Mouse (Mus musculus): ENCODE measurements around the gene Slc1a1. TPM values are rescaled to one million over a fixed set of nuclear protein-coding genes. Genes with fewer than 3 reads are reported as not detected.

Gene Slc1a1
- polyA plus RNA-seq, 1 experiment from 2014 or later = 0.41 TPM

- ATAC-seq (replicated peaks; ENCODE audit: low FRiP score, low TSS enrichment, low read depth) (no peak), DNase-seq (ENCODE audit: low spot score) (no peak)
- Histone ChIP-seq H3K4me2 (ENCODE audit: low read length) (no peak overlapping the region), H3K4me1 (replicated peaks; ENCODE audit: control insufficient read depth, insufficient read depth, low read length) (no peaks in the 10 kb centered on the region), H3K36me3 (ENCODE audit: control insufficient read depth, insufficient read depth, low read length) (no peaks in the 10 kb centered on the region), H3K27ac (ENCODE audit: low read depth) (no peak overlapping the region), H3K9ac (ENCODE audit: low read length) (no peak overlapping the region), H3K9me3 (ENCODE audit: control insufficient read depth, low read length) (no peaks in the 10 kb centered on the region), H3K27me3 (replicated peaks; ENCODE audit: control insufficient read depth, insufficient read depth, low read length) (no peaks in the 10 kb centered on the region), H3K4me3 (ENCODE audit: low read depth, low read length) (no peak overlapping the region)
- 90% methylated on average over 11 of the region's 11 CpGs for WGBS
Observed at GRCm38 (mm10) chr19:28806821-28807496, 27.9 kb upstream of the Slc1a1 start.

- Histone ChIP-seq H3K9me3 (ENCODE audit: control insufficient read depth, low read length) (no peaks in the 10 kb centered on the region), H3K4me2 (ENCODE audit: low read length) (no peak overlapping the region), H3K4me3 (ENCODE audit: low read depth, low read length) (no peak overlapping the region), H3K36me3 (ENCODE audit: control insufficient read depth, insufficient read depth, low read length) (no peaks in the 10 kb centered on the region), H3K27ac (ENCODE audit: low read depth) (no peak overlapping the region), H3K27me3 (replicated peaks; ENCODE audit: control insufficient read depth, insufficient read depth, low read length) (no peaks in the 10 kb centered on the region), H3K4me1 (replicated peaks; ENCODE audit: control insufficient read depth, insufficient read depth, low read length) (no peaks in the 10 kb centered on the region), H3K9ac (ENCODE audit: low read length) (no peak overlapping the region)
- ATAC-seq (replicated peaks; ENCODE audit: low FRiP score, low TSS enrichment, low read depth) = no peak
- no peak for DNase-seq (ENCODE audit: low spot score)
- 70% methylated on average over 2 of the region's 2 CpGs for WGBS
Observed at GRCm38 (mm10) chr19:28807497-28807871, 27.4 kb upstream of the Slc1a1 start.

DNA sequence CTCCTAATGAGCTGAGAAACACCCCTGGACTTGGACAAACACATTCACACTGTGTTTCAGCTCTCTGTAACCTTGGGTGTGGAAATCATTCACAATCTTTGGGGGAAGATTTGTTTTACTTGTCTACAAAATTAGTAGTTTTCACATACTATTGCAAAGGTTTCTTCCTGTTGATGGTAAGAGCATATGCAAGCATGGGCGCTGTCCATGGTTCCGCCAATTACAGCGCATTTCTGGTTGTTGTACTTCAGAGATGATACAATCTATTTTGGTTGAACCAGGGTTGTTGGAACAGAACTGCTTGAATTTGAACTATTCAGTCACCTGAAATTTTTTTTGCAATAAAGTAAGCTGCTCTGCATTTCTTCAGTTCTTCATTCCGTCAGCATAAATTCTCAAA, 16.6 kb upstream of the Slc1a1 start:
- no peaks in the 10 kb centered on the region for H3K27me3 ChIP-seq (replicated peaks; ENCODE audit: control insufficient read depth, insufficient read depth, low read length)
- WGBS = 73% methylated on average over 4 of the region's 4 CpGs
- no peak overlapping the region for H3K27ac ChIP-seq (ENCODE audit: low read depth)
- H3K36me3 ChIP-seq (ENCODE audit: control insufficient read depth, insufficient read depth, low read length) = no peaks in the 10 kb centered on the region
- DNase-seq (ENCODE audit: low spot score) (peak; percentile 75), ATAC-seq (replicated peaks; ENCODE audit: low FRiP score, low TSS enrichment, low read depth) (no peak)
- no peaks in the 10 kb centered on the region for H3K4me1 ChIP-seq (replicated peaks; ENCODE audit: control insufficient read depth, insufficient read depth, low read length)
- no peak overlapping the region for H3K9ac ChIP-seq (ENCODE audit: low read length)
- H3K4me2 ChIP-seq (ENCODE audit: low read length) = no peak overlapping the region
- no peak overlapping the region for H3K4me3 ChIP-seq (ENCODE audit: low read depth, low read length)
- H3K9me3 ChIP-seq (ENCODE audit: control insufficient read depth, low read length) = no peaks in the 10 kb centered on the region

GRCm38 (mm10) chr19:28827697-28828328, 7.0 kb upstream of the Slc1a1 start:
- 43% methylated on average over 15 of the region's 15 CpGs for WGBS
- no peak for ATAC-seq (replicated peaks; ENCODE audit: low FRiP score, low TSS enrichment, low read depth)

GRCm38 (mm10) chr19:28831324-28831723, 3.5 kb upstream of the Slc1a1 start:
- H3K9ac ChIP-seq (ENCODE audit: low read length) = no peak overlapping the region
- H3K9me3 ChIP-seq (ENCODE audit: control insufficient read depth, low read length) = no peaks in the 10 kb centered on the region
- no peaks in the 10 kb centered on the region for H3K36me3 ChIP-seq (ENCODE audit: control insufficient read depth, insufficient read depth, low read length)
- DNase-seq (ENCODE audit: low spot score) (no peak), ATAC-seq (replicated peaks; ENCODE audit: low FRiP score, low TSS enrichment, low read depth) (no peak)
- H3K4me1 ChIP-seq (replicated peaks; ENCODE audit: control insufficient read depth, insufficient read depth, low read length) = no peaks in the 10 kb centered on the region; the same call in none of the 2 replicates
- no peak overlapping the region for H3K4me3 ChIP-seq (ENCODE audit: low read depth, low read length)
- H3K27me3 ChIP-seq (replicated peaks; ENCODE audit: control insufficient read depth, insufficient read depth, low read length) = peaks cover 22% of the 10 kb centered on the region
- H3K4me2 ChIP-seq (ENCODE audit: low read length) = no peak overlapping the region
- no peak overlapping the region for H3K27ac ChIP-seq (ENCODE audit: low read depth)

More at GRCm38 (mm10) chr19:28827697-28828328, 7.0 kb upstream of the Slc1a1 start:
- no peak overlapping the region for H3K9ac ChIP-seq (ENCODE audit: low read length)
- H3K4me1 ChIP-seq (replicated peaks; ENCODE audit: control insufficient read depth, insufficient read depth, low read length) = no peaks in the 10 kb centered on the region
- H3K9me3 ChIP-seq (ENCODE audit: control insufficient read depth, low read length) = no peaks in the 10 kb centered on the region
- DNase-seq (ENCODE audit: low spot score) = no peak
- H3K27ac ChIP-seq (ENCODE audit: low read depth) = no peak overlapping the region
- no peaks in the 10 kb centered on the region for H3K36me3 ChIP-seq (ENCODE audit: control insufficient read depth, insufficient read depth, low read length)
- H3K4me2 ChIP-seq (ENCODE audit: low read length) = peak overlapping the region; percentile 26; the same call in 1 of the 2 replicates
- no peaks in the 10 kb centered on the region for H3K27me3 ChIP-seq (replicated peaks; ENCODE audit: control insufficient read depth, insufficient read depth, low read length)
- no peak overlapping the region; the same call in 1 of the 2 replicates for H3K4me3 ChIP-seq (ENCODE audit: low read depth, low read length)

GRCm38 (mm10) chr19:28832605-28833004, 2.2 kb upstream of the Slc1a1 start:
- H3K4me1 ChIP-seq (replicated peaks; ENCODE audit: control insufficient read depth, insufficient read depth, low read length) = no peaks in the 10 kb centered on the region; the same call in none of the 2 replicates
- no peak overlapping the region for H3K4me2 ChIP-seq (ENCODE audit: low read length)
- H3K9ac ChIP-seq (ENCODE audit: low read length) = no peak overlapping the region
- no peak overlapping the region for H3K4me3 ChIP-seq (ENCODE audit: low read depth, low read length)
- no peak overlapping the region for H3K27ac ChIP-seq (ENCODE audit: low read depth)
- DNase-seq (ENCODE audit: low spot score) = no peak
- no peaks in the 10 kb centered on the region for H3K36me3 ChIP-seq (ENCODE audit: control insufficient read depth, insufficient read depth, low read length)
- peaks cover 27% of the 10 kb centered on the region for H3K27me3 ChIP-seq (replicated peaks; ENCODE audit: control insufficient read depth, insufficient read depth, low read length)
- ATAC-seq (replicated peaks; ENCODE audit: low FRiP score, low TSS enrichment, low read depth) = no peak
- H3K9me3 ChIP-seq (ENCODE audit: control insufficient read depth, low read length) = no peaks in the 10 kb centered on the region
- WGBS = 79% methylated on average over 3 of the region's 3 CpGs

DNA sequence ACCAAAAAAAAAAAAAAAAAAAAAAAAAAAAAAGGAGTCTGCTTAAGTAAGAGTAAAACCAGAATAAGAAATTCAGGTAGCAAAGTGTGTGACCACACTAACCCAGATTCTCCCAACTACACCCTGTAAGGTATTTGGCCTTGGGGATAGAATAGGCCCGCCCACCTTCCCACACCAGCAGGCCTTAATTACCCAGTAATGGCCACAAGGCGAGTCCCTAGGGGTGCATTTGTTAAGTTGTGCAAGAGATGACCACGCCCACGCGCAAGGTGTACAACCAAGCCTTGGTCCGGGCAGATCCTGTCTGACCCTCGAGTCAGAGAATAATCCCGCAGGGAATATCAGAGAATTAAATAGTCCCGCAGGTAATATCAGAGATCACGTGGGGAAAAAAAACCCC, 461 bp upstream of the Slc1a1 start:
- H3K4me2 ChIP-seq (ENCODE audit: low read length) = peak overlapping the region; percentile 97
- H3K4me1 ChIP-seq (replicated peaks; ENCODE audit: control insufficient read depth, insufficient read depth, low read length) = no peaks in the 10 kb centered on the region; the same call in none of the 2 replicates
- no peak overlapping the region for H3K27ac ChIP-seq (ENCODE audit: low read depth)
- DNase-seq (ENCODE audit: low spot score) (peak; percentile 64), ATAC-seq (replicated peaks; ENCODE audit: low FRiP score, low TSS enrichment, low read depth) (peak; percentile 47)
- peak overlapping the region; percentile 51 for H3K4me3 ChIP-seq (ENCODE audit: low read depth, low read length)
- 9% methylated on average over 10 of the region's 10 CpGs for WGBS
- H3K36me3 ChIP-seq (ENCODE audit: control insufficient read depth, insufficient read depth, low read length) = no peaks in the 10 kb centered on the region
- no peak overlapping the region for H3K9ac ChIP-seq (ENCODE audit: low read length)
- H3K27me3 ChIP-seq (replicated peaks; ENCODE audit: control insufficient read depth, insufficient read depth, low read length) = peaks cover 27% of the 10 kb centered on the region
- no peaks in the 10 kb centered on the region for H3K9me3 ChIP-seq (ENCODE audit: control insufficient read depth, low read length)

GRCm38 (mm10) chr19:28835500-28835864, 633 bp downstream of the Slc1a1 start:
- no peak for DNase-seq (ENCODE audit: low spot score)
- WGBS = 11% methylated on average over 9 of the region's 9 CpGs
- Histone ChIP-seq H3K4me3 (ENCODE audit: low read depth, low read length) (peak overlapping the region; percentile 51), H3K9ac (ENCODE audit: low read length) (no peak overlapping the region), H3K4me1 (replicated peaks; ENCODE audit: control insufficient read depth, insufficient read depth, low read length) (no peaks in the 10 kb centered on the region; the same call in none of the 2 replicates), H3K9me3 (ENCODE audit: control insufficient read depth, low read length) (no peaks in the 10 kb centered on the region), H3K27me3 (replicated peaks; ENCODE audit: control insufficient read depth, insufficient read depth, low read length) (peaks cover 27% of the 10 kb centered on the region), H3K4me2 (ENCODE audit: low read length) (peak overlapping the region; percentile 97), H3K36me3 (ENCODE audit: control insufficient read depth, insufficient read depth, low read length) (no peaks in the 10 kb centered on the region), H3K27ac (ENCODE audit: low read depth) (no peak overlapping the region)
- ATAC-seq (replicated peaks; ENCODE audit: low FRiP score, low TSS enrichment, low read depth) = no peak

GRCm38 (mm10) chr19:28836116-28836515, 1.3 kb downstream of the Slc1a1 start:
- Histone ChIP-seq H3K9ac (ENCODE audit: low read length) (no peak overlapping the region), H3K4me3 (ENCODE audit: low read depth, low read length) (no peak overlapping the region), H3K27ac (ENCODE audit: low read depth) (no peak overlapping the region), H3K9me3 (ENCODE audit: control insufficient read depth, low read length) (no peaks in the 10 kb centered on the region), H3K4me2 (ENCODE audit: low read length) (no peak overlapping the region), H3K27me3 (replicated peaks; ENCODE audit: control insufficient read depth, insufficient read depth, low read length) (peaks cover 27% of the 10 kb centered on the region), H3K36me3 (ENCODE audit: control insufficient read depth, insufficient read depth, low read length) (no peaks in the 10 kb centered on the region), H3K4me1 (replicated peaks; ENCODE audit: control insufficient read depth, insufficient read depth, low read length) (no peaks in the 10 kb centered on the region; the same call in none of the 2 replicates)
- no peak for ATAC-seq (replicated peaks; ENCODE audit: low FRiP score, low TSS enrichment, low read depth)
- 52% methylated on average over 3 of the region's 3 CpGs for WGBS
- DNase-seq (ENCODE audit: low spot score) = no peak

Measured in intestine, embryonic 14.5 days (tissue).